Mouse (Mus musculus) myocyte (in vitro differentiated cells): ENCODE measurements around the gene Cnih2. TPM values are rescaled to one million over a fixed set of nuclear protein-coding genes. Genes with fewer than 3 reads are reported as not detected.

Source experiments
- H3K27me3 ChIP-seq: one replicate; pipeline ENCODE4 v1.6.1; 2011; ENCODE audit not compliant: control insufficient read depth, insufficient read depth, insufficient read length
- H3K36me3 ChIP-seq: one replicate; pipeline ENCODE4 v1.6.1; 2011; ENCODE audit not compliant: control insufficient read depth, insufficient read depth
- H3K4me2 ChIP-seq: one replicate; pipeline ENCODE4 v1.6.1; 2011; ENCODE audit warnings: low read depth, control low read depth
- H3K4me3 ChIP-seq: one replicate; pipeline ENCODE4 v1.5.1; 2011; ENCODE audit warnings: mild to moderate bottlenecking, control low read depth, moderate library complexity
- H3K79me2 ChIP-seq: one replicate; pipeline ENCODE4 v1.6.1; 2011; ENCODE audit not compliant: control insufficient read depth, insufficient read depth
- H3ac ChIP-seq: one replicate; pipeline ENCODE4 v1.6.1; 2011; ENCODE audit not compliant: control insufficient read depth, insufficient read length
- CEBPB ChIP-seq: IDR thresholded peaks from 2 replicates; pipeline ENCODE4 v1.6.1; 2011; ENCODE audit warnings: mild to moderate bottlenecking, moderate library complexity; ENCODE audit not compliant: poor library complexity, insufficient read depth, severe bottlenecking
- E2F4 ChIP-seq: IDR thresholded peaks from one replicate; pipeline ENCODE4 v1.6.1; 2011; ENCODE audit warnings: mild to moderate bottlenecking, control low read depth, moderate library complexity; ENCODE audit not compliant: insufficient read depth
- MAX ChIP-seq: IDR thresholded peaks from one replicate; pipeline ENCODE4 v1.6.1; 2011; ENCODE audit warnings: low read depth, mild to moderate bottlenecking, control low read depth
- MYOD1 ChIP-seq, 3 experiments: IDR thresholded peaks; one replicate each; pipeline ENCODE4 v1.6.1; 2011; ENCODE audit warnings: control low read depth in 2 of 3, low read depth in 2 of 3, mild to moderate bottlenecking in 2 of 3, moderate library complexity in 1 of 3; ENCODE audit not compliant: insufficient read length in 2 of 3, control insufficient read depth in 1 of 3
- MYOG ChIP-seq, 3 experiments: IDR thresholded peaks; one replicate each; pipeline ENCODE4 v1.6.1; 2011; ENCODE audit warnings: control low read depth in 2 of 3, low read depth in 2 of 3, mild to moderate bottlenecking in 2 of 3; ENCODE audit not compliant: insufficient read length in 2 of 3, control insufficient read depth in 1 of 3, insufficient read depth in 1 of 3
- POLR2A ChIP-seq: IDR thresholded peaks from one replicate; pipeline ENCODE4 v1.6.1; 2011; ENCODE audit warnings: low read depth, mild to moderate bottlenecking, control low read depth, moderate library complexity; ENCODE audit not compliant: insufficient read length
- POLR2AphosphoS2 ChIP-seq: IDR thresholded peaks from one replicate; pipeline ENCODE4 v1.6.1; 2011; ENCODE audit warnings: low read depth, control low read depth; ENCODE audit not compliant: insufficient read length
- REST ChIP-seq: IDR thresholded peaks from one replicate; pipeline ENCODE4 v1.6.1; 2011; ENCODE audit warnings: mild to moderate bottlenecking, control low read depth, moderate library complexity; ENCODE audit not compliant: insufficient read depth, insufficient read length
- SRF ChIP-seq: IDR thresholded peaks from one replicate; pipeline ENCODE4 v1.6.1; 2011; ENCODE audit warnings: low read depth; ENCODE audit not compliant: control insufficient read depth, insufficient read length
- TCF12 ChIP-seq: IDR thresholded peaks from one replicate; pipeline ENCODE4 v1.6.1; 2011; ENCODE audit warnings: mild to moderate bottlenecking, control low read depth; ENCODE audit not compliant: poor library complexity, insufficient read depth, severe bottlenecking
- TCF3 ChIP-seq: IDR thresholded peaks from one replicate; pipeline ENCODE4 v1.6.1; 2011; ENCODE audit warnings: low read depth, control low read depth; ENCODE audit not compliant: insufficient read length
- USF1 ChIP-seq: IDR thresholded peaks from one replicate; pipeline ENCODE4 v1.6.1; 2011; ENCODE audit warnings: low read depth, mild to moderate bottlenecking, control low read depth, moderate library complexity
- polyA plus RNA-seq: library from polyadenylated mRNA; unstranded; fragments of >200 nt; fragmentation: generic; extraction: Trizol; gene quantifications from one replicate; pipeline ENCODE4 v1.2.1, GENCODE M21; 2012; ENCODE audit warnings: missing spikeins

The Cnih2 gene
- polyA plus RNA-seq, 1 experiment: 1.6 TPM

DNA sequence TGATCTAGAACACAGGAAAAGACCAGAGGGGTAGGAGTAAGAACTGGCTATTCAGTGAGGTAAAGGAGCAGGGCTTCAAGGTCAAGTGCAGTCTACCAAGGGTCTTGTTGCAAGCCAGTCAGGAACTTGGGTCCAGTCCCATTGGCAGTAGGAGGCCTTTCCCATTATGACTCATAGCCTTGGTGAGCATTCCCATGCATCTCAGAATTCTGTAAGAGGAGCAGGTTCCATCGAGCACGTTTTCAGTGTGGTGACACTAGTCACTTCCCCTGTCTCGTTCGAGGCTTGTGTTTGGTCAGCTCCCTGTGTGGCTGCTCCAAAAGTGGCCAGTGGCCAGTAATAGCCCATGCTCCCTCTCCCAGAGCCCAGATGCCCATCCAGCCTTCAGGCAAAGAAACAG lies 52.8 kb downstream of the Cnih2 start:
- peaks cover 19% of the 10 kb centered on the region for H3K79me2 ChIP-seq
- TF ChIP-seq MYOD1 (IDR thresholded peaks at IDR 0.05; ENCODE audit: control insufficient read depth in 1 of 3, insufficient read length in 2 of 3, low read depth in 2 of 3) (no peak), USF1 (no peak), SRF (no peak), TCF3 (no peak), POLR2AphosphoS2 (no peak), POLR2A (no peak), CEBPB (no peak), REST (no peak), TCF12 (no peak), MYOG (IDR thresholded peaks at IDR 0.05; ENCODE audit: control insufficient read depth in 1 of 3, insufficient read depth in 1 of 3, insufficient read length in 2 of 3, low read depth in 2 of 3) (no peak), E2F4 (no peak), MAX (no peak)
- H3ac ChIP-seq: no peak overlapping the region
- no peaks in the 10 kb centered on the region for H3K27me3 ChIP-seq
- no peak overlapping the region for H3K4me2 ChIP-seq
- no peak overlapping the region for H3K4me3 ChIP-seq
- H3K36me3 ChIP-seq: no peaks in the 10 kb centered on the region

Other genes starting within 250 kb of the Cnih2 start
- 6.6 TPM for gene Ctsf, start 243.4 kb downstream of the Cnih2 start, polyA plus RNA-seq
- gene Actn3, start 220.6 kb downstream of the Cnih2 start, polyA plus RNA-seq: 418 TPM
- gene Zdhhc24, start 219.9 kb downstream of the Cnih2 start, polyA plus RNA-seq: 9.3 TPM
- 3.6 TPM for gene Bbs1, start 191.9 kb downstream of the Cnih2 start, polyA plus RNA-seq
- gene Dpp3, start 170.2 kb downstream of the Cnih2 start, polyA plus RNA-seq: 71.6 TPM
- 0.49 TPM for gene Peli3, start 155.4 kb downstream of the Cnih2 start, polyA plus RNA-seq
- gene Mrpl11, start 136.4 kb downstream of the Cnih2 start, polyA plus RNA-seq: 62.6 TPM
- gene Npas4, start 108.2 kb downstream of the Cnih2 start, polyA plus RNA-seq: 0.02 TPM
- gene Slc29a2, start 74.7 kb downstream of the Cnih2 start, polyA plus RNA-seq: 8.7 TPM
- gene B4gat1, start 59.7 kb downstream of the Cnih2 start, polyA plus RNA-seq: 46.7 TPM
- 1.6 TPM for gene AC124502.3, start 59.6 kb downstream of the Cnih2 start, polyA plus RNA-seq
- gene Brms1, start 57.2 kb downstream of the Cnih2 start, polyA plus RNA-seq: 45.8 TPM
- gene Rin1, start 48.0 kb downstream of the Cnih2 start, polyA plus RNA-seq: 63.9 TPM
- 10.4 TPM for gene Cd248, start 30.4 kb downstream of the Cnih2 start, polyA plus RNA-seq
- gene Tmem151a, start 13.0 kb downstream of the Cnih2 start, polyA plus RNA-seq: 10.1 TPM
- gene Yif1a, start 10.0 kb downstream of the Cnih2 start, polyA plus RNA-seq: 115 TPM
- gene Rab1b, start 8.6 kb upstream of the Cnih2 start, polyA plus RNA-seq: 203 TPM
- 56.7 TPM for gene Klc2, start 20.0 kb upstream of the Cnih2 start, polyA plus RNA-seq
- gene Pacs1, start 174.6 kb upstream of the Cnih2 start, polyA plus RNA-seq: 6.5 TPM
- gene Sf3b2, start 196.9 kb upstream of the Cnih2 start, polyA plus RNA-seq: 109 TPM
- gene Gal3st3, start 199.8 kb upstream of the Cnih2 start, polyA plus RNA-seq: 0.05 TPM
- gene Catsper1, start 237.2 kb upstream of the Cnih2 start, polyA plus RNA-seq: not detected